Mouse (Mus musculus) gastrocnemius, adult 2 months (tissue): ENCODE results near the gene Eif4g3. TPM values are rescaled to one million over a fixed set of nuclear protein-coding genes. Genes with fewer than 3 reads are reported as not detected.
A peak's percentile ranks its signal among the peaks of the same experiment; 100 is the strongest.

Experiments
- DNase-seq: peaks from one replicate; pipeline ENCODE4 v3.0.0; 2022
- H3K27ac ChIP-seq: fragments of 200-600 bp; 2 replicates; pipeline ENCODE4 v1.8.1; 2022; ENCODE audit warnings: mild to moderate bottlenecking
- H3K4me3 ChIP-seq: fragments of 200-600 bp; 2 replicates; pipeline ENCODE4 v1.8.1; 2022; ENCODE audit warnings: mild to moderate bottlenecking, moderate library complexity
- CTCF ChIP-seq: fragments of 200-600 bp; IDR thresholded peaks from 2 replicates; pipeline ENCODE4 v1.8.1; 2022; ENCODE audit warnings: antibody characterized with exemption, mild to moderate bottlenecking, moderate library complexity
- intact Hi-C: fragments of 180-260 bp; cut with DNase I; formaldehyde crosslinking; loops from one replicate; pipeline ENCODE4 v1.15.1; 2025
- total RNA-seq, 2 experiments: library from RNA; stranded (reverse); gene quantifications; 2 replicates each; pipeline ENCODE4 v1.2.3; 2021

Gene Eif4g3
- total RNA-seq, 2 experiments from 2014 or later, result 108 to 145 TPM

DNA sequence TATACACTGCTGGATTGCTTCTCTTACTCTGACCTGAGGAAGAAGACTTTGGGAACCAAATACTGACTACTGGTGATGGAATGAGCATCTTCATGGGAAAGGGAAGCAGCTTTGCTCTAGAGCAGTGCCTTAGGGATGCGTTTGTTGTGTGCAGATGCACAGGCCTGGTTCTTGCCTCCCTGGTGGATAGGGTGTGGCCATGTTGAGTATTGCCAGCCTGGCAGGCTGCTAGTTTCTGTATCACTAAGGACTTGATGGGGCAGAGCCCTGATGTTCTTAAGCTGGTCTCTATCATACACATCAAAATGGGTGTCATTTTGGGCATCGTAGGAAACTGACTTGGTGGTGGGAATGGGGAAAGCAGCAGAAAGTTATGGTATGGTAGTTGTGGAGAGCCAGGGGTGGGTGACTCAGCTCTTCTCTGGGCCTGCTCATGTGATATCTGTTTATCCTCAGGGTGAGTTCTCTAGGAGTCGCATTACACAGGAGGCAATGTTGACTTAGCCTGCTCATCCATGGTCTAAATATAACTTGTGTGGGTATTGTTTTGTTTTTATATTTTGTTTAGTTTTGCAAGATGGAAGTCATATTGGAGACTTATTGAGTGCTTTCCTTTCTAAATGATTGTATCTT, 85.0 kb downstream of the Eif4g3 start:
- DNase-seq, result peak; percentile 46
- H3K4me3 ChIP-seq, result peak overlapping the region; percentile 61
- no peak for TF ChIP-seq CTCF
- intact Hi-C loops, result no loop called here
- peak overlapping the region; percentile 96 for H3K27ac ChIP-seq

DNA sequence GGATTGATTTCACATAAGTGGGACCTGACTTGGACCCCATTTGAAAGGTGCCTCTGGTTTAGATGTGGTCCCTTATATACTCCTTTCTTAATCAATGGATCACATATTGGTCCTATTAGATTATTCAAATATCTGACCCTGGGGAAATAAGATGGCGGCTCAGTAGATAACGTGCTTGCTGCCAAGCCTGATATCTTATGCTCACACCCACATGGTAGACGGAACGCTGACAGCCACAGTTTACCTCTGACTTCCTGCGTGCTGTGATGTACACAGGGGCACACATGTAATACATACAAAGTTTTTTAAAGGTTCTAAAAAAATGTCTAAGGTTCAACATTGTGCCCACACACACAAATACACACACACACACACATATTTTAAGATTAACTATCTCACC, 86.4 kb downstream of the Eif4g3 start:
- no peak for DNase-seq
- intact Hi-C loops, result no loop called here
- TF ChIP-seq CTCF, result no peak
- H3K4me3 ChIP-seq, result no peak overlapping the region
- H3K27ac ChIP-seq, result peak overlapping the region; percentile 96

DNA sequence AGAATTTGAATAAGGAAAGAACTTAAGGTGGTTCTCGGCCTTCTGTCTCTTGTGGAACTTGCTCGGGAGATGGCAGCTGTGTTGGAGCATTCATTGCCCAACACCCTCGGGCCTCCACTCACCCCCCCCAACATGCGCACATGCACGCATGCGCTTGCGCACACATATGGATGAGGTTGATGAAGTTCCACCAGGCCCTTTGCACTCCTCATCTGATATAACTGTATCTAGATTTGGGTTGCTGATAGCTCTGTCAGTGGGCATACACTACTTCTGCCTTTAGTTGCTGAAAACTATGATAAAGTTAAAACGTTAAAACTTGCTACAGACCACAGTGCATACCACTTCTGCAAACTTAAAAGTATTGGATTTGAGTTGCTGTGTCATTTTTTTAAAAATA, 89.6 kb downstream of the Eif4g3 start:
- DNase-seq, result no peak
- Histone ChIP-seq H3K27ac (no peak overlapping the region), H3K4me3 (no peak overlapping the region)
- intact Hi-C loops, result no loop called here
- TF ChIP-seq CTCF, result no peak

DNA sequence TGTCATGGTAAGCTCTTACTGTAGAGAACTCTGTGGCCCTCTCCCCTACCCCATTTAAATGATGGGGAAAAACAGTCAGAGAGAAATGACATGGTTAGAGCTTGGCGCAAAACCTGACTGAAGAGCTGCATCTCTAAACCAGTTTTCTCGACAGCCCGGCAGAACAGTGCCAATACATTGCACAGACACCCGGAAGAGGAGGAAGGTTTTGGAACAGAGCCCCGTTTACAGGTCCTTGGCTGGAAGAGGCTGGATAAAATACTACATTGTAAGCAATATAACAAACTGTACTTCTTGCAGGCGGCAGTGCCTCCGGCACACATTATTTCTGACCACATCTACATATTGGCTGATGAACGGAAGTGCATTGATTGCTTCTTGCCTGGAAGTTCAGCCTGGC, 91.3 kb downstream of the Eif4g3 start:
- intact Hi-C loops, result no loop called here
- Histone ChIP-seq H3K27ac (no peak overlapping the region), H3K4me3 (no peak overlapping the region)
- TF ChIP-seq CTCF, result no peak
- no peak for DNase-seq

DNA sequence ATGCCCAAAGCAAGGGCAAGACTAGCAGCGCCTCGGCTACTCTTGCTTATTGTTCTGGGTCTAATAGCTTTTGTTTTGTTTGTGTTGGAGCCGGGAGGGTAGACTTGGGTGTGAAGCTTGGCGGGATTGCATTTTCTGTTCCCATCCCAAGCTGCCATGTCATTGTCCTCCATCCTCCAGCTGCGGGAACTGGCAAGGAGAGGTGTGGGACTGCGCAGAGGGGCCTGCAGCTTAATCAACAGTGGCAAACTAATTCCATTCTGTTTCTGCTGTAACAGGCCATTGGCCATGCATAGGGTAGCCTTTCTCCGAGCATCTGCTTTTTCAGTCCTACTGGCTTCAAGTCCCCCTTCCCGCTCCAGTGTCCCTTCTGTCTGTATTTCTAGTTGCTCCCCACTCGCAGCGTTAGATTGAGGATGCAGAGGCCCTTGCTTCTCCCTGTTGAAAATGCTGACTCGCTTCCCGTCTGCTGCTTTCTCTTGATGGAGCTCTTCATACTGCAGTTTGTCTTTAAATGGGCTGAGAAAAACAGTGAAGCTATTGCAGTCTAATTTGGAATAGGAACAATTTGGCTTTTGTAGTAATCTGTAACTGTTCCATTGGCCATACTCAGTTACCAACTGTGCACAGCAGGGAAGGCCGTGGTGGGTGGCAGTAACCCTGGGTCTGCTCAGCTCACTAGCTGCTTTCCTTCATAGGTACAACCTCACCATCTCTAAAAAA, 92.2 kb downstream of the Eif4g3 start:
- Histone ChIP-seq H3K27ac (peak overlapping the region; percentile 3; the same call in 1 of the 2 replicates), H3K4me3 (no peak overlapping the region)
- TF ChIP-seq CTCF, result no peak
- no peak for DNase-seq
- intact Hi-C loops, result no loop called here

DNA sequence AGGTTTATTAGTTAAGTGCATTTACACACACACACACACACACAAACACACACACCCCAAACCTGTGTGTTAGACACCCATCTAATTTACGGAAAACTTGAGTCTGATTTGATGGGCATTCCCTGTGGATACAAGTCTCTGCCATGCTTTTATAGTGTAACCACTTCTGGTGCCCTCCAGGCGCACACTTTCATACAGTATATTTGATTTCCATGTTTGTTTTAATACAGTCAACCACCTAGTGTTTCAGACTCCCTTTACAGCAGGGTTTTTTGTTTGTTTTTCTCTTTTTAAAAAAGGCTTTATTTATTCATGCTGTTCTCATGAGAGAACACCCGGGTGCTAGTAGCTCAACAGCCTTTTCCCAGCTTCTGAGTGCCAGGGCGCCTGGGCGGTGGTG, 94.1 kb downstream of the Eif4g3 start:
- DNase-seq, result no peak
- intact Hi-C loops, result no loop called here
- no peak overlapping the region for H3K4me3 ChIP-seq
- no peak for TF ChIP-seq CTCF
- no peak overlapping the region for H3K27ac ChIP-seq

DNA sequence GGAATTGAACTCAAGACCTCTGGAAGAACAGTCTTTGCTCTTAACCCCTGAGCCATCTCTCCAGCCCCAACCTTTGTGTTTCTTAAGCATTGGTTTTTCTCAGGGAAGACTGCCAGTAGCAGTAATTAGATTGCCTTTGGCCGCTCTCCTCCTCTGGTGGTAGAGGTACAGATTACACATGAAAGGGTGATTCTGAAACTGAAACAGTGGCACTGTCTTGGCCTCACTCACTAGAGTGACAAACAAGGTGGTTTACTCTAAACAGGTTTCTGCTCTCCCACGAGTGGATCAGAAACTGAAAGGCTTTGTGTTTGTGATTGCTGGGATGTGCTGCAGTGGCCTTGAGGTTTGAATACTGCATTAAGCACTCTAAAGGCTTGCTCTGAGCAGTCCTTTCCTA, 96.7 kb downstream of the Eif4g3 start:
- DNase-seq, result no peak
- peak; percentile 28; the same call in 1 of the 2 replicates for TF ChIP-seq CTCF
- no peak overlapping the region for H3K4me3 ChIP-seq
- peak overlapping the region; percentile 32; the same call in 1 of the 2 replicates for H3K27ac ChIP-seq
- intact Hi-C loops, result no loop called here

DNA sequence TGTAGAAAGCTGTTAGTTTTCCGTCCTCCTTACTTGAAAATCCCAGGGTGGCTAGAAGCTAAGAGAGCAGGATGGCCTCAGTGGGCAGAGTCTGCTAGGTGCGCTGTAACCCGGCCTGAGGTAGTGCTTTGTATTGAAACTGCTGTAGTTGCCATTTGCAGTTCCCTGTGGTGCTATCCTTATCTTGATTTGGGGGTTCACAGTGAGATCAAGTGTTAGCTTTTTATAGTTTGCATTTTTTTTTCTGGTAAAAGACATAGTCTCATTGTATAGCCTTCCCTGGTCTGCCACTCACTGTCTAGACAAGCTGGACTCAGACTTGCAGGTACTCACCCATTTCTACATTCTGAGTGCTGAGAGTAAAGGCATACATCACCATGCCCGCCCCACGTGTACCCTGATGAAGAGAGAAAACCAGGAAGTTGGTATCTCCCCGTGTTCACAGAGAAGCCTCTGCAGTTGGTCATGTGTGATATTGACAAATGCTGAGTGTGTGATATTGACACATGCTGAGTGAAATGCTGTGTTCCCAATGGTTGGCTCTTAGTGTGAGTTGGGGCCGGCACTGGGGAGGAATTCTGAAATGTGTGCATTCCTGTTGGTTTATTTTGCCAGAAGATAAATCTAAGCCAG, 98.9 kb downstream of the Eif4g3 start:
- Histone ChIP-seq H3K4me3 (no peak overlapping the region), H3K27ac (no peak overlapping the region)
- no peak for TF ChIP-seq CTCF
- intact Hi-C loops, result no loop called here
- no peak for DNase-seq

DNA sequence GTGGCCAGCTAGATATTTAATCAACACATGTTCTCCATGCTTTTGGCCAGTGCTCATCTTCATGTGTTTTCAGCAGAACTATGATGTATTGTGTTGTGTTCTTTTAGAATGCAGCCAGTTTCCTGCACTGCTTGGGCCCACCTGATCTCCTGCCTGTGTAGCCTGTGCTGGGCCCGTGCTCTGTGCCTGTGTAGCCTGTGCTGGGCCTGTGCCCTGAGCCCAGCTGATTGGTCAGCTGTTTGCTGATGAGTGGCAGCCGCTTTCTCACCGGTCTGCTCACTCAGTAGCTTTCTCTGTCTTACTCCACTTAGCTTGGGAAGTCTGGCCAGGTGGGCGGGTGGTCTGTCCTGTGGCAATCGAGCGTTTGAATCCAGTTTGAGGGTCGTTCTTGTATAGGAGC, 107.6 kb downstream of the Eif4g3 start:
- no peak for TF ChIP-seq CTCF

DNA sequence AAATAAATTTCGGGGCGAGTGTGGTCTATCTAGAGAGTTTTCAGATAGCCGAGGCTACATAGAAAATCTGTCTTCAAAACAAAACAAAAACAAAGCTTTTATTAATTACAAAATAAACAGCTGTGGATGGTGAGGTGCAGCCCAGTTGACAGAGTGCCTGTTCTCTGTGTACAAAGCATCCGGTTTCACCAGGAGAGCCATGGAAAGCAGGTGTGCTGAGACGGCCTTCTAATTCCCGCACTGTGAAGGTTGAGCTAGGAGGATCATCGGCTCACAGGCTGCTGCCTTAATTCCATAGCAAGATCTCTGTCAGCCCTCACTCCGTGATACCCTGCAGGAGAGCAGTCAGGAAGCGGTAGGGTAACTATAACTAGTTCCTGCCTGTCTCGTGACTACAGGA, 109.0 kb downstream of the Eif4g3 start:
- no peak for TF ChIP-seq CTCF
- H3K4me3 ChIP-seq, result no peak overlapping the region; the same call in 1 of the 2 replicates
- intact Hi-C loops, result loop anchor here (10.0 kb wide), 1 partner anchor 137 kb away; no protein-coding TSS in a partner anchor
- peak overlapping the region; percentile 75 for H3K27ac ChIP-seq
- DNase-seq, result no peak

More for the DNA sequence above, 107.6 kb downstream of the Eif4g3 start:
- peak; percentile 76 for DNase-seq
- intact Hi-C loops, result loop anchor here (10.0 kb wide), 1 partner anchor 136 kb away; no protein-coding TSS in a partner anchor
- Histone ChIP-seq H3K4me3 (no peak overlapping the region), H3K27ac (peak overlapping the region; percentile 75)

DNA sequence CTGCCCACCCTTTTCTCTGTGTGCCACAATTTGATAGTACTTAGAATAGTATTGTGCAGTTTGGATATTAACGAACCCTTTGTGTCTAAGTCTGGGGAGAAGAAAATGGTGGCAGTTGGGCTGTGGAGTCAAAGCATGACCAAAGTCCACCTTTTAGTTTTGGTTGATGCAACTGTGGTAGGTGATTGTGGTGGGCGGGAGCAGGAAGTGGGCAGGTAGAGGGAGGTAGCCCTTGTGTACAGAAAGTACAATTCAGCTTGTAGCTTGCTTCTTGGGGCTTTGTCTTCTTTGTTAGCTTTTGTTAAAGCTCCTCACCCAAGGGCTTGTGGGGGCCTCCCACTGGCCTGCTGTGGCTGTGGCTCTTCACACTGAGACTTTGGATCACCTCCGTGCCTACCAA, 109.6 kb downstream of the Eif4g3 start:
- Histone ChIP-seq H3K27ac (peak overlapping the region; percentile 75), H3K4me3 (no peak overlapping the region)
- no peak for TF ChIP-seq CTCF
- no peak for DNase-seq
- intact Hi-C loops, result loop anchor here (10.0 kb wide), 1 partner anchor 138 kb away; no protein-coding TSS in a partner anchor

DNA sequence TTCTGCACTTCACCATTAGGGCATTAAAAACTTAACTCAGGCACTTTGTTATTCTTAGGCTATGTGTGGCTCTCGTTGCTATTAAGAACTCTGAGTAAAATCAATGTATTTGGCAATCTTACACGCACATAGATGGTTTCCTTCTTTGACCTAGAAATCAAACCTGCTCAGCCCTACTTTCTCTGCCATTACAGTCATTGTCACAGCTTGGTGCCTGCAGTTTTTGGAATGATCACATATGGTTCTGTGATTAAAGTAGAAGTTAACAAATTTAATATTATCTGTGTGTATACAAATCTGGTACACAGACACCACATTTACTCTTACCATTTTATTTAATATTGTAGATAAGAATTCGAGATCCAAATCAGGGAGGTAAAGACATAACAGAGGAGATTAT, 112.1 kb downstream of the Eif4g3 start:
- no peak overlapping the region for H3K27ac ChIP-seq
- no peak for DNase-seq
- H3K4me3 ChIP-seq, result no peak overlapping the region
- TF ChIP-seq CTCF, result no peak
- intact Hi-C loops, result loop anchor here (5.0 to 10.0 kb wide), 3 partner anchors 53 to 263 kb away; no protein-coding TSS in a partner anchor
